Mouse (Mus musculus): ENCODE measurements around the gene Gmps.

DNA sequence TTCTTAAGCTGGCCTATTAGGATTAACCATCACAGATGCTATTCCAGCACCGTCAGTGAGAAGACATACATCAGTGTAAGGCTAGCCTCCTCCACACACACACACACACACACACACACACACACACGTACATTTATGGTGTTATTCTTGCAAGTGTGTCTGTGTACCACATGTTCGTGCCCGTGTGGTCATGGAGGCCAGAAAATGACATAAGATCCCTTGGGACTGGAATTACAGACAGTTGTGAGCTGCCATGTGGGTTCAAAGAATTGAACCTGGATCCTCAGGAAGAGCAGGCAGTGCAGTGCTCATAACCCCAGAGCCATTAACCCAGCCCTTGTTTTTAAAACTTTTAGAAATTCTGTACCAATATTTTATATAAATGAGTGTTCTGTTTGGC lies 2.0 kb downstream of the Gmps start:
- no peak for TF ChIP-seq POLR2A (IDR thresholded peaks at IDR 0.05; ENCODE audit: low read depth, low read length)
- no peak for TF ChIP-seq CTCF (IDR thresholded peaks at IDR 0.05; ENCODE audit: extremely low read depth, insufficient read length, insufficient replicate concordance, low read depth, low read length)

All from small intestine, adult 2 months (tissue).